Mouse (Mus musculus) erythroblast, embryonic 14.5 days (primary cell): Measurements from ENCODE around the gene Plpp7.

Experiments
- GATA1 ChIP-seq: IDR thresholded peaks from 2 replicates; pipeline ENCODE4 v1.6.1; 2012; ENCODE audit warnings: low read length, inconsistent platforms, mixed read lengths
- TAL1 ChIP-seq: IDR thresholded peaks from 3 replicates; pipeline ENCODE4 v1.6.1; 2012; ENCODE audit warnings: low read length, inconsistent platforms, mixed read lengths

DNA sequence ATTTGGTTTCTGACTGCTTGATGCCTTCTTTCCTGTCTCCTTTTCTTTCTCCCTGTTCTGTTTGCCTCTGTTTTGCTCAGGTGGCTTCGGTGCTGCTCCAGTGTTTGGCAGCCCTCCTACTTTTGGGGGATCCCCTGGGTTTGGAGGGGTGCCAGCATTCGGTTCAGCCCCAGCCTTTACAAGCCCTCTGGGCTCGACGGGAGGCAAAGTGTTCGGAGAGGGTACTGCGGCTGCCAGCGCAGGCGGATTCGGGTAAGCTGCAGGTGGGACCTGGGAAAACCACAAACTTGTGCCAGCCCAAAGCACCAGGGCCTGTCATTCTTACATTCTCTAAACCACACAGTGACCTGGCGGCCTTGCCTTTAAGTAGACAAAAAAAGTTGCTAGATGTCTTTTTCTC lies 48.0 kb upstream of the Plpp7 start:
- TF ChIP-seq GATA1 (no peak), TAL1 (no peak)
